Mouse (Mus musculus): ENCODE measurements around the gene Usp54. TPM values are rescaled to one million over a fixed set of nuclear protein-coding genes. Genes with fewer than 3 reads are reported as not detected.

The Usp54 gene
- total and polyA plus RNA-seq, 2 experiments from 2014 or later = 2.8 to 29.8 TPM

GRCm38 (mm10) chr14:20621903-20622302 lies 19.0 kb downstream of the Usp54 start:
- H3K4me1 ChIP-seq (ENCODE audit: control insufficient read depth, insufficient read depth) = 0 out of 2 replicates have a peak, but pooled peaks cover 5% of the 10 kb centered on the region
- DNase-seq (ENCODE audit: low spot score) (no peak), ATAC-seq (ENCODE audit: insufficient read depth, low read depth) (no peak)
- H3K9ac ChIP-seq (replicated peaks; ENCODE audit: low read depth, low read length) = no peak overlapping the region
- H3K9me3 ChIP-seq (replicated peaks; ENCODE audit: control insufficient read depth, low read length) = no peaks in the 10 kb centered on the region
- no peaks in the 10 kb centered on the region for H3K36me3 ChIP-seq (replicated peaks; ENCODE audit: control insufficient read depth, insufficient read depth, low read length)
- H3K27me3 ChIP-seq (ENCODE audit: control insufficient read depth, insufficient read depth, low read length) = no peaks in the 10 kb centered on the region
- H3K4me2 ChIP-seq (ENCODE audit: low read depth, low read length) = no peak overlapping the region
- whole genome bisulfite sequencing = 81% methylated on average over 2 of the region's 2 CpGs
- H3K4me3 ChIP-seq (ENCODE audit: low read depth, low read length) = no peak overlapping the region
- no peak overlapping the region for H3K27ac ChIP-seq (ENCODE audit: low read depth)
- no peak for TF ChIP-seq CTCF (IDR thresholded peaks at IDR 0.05; ENCODE audit: low read depth)
- no peak for TF ChIP-seq EP300 (IDR thresholded peaks at IDR 0.05; ENCODE audit: low read depth)

GRCm38 (mm10) chr14:20619131-20619530 lies 21.7 kb downstream of the Usp54 start:
- 0 out of 2 replicates have a peak overlapping the region, but pooled peaks have one; percentile 15 for H3K27ac ChIP-seq (ENCODE audit: low read depth)
- H3K4me3 ChIP-seq (ENCODE audit: low read depth, low read length) = no peak overlapping the region
- no peak for TF ChIP-seq EP300 (IDR thresholded peaks at IDR 0.05; ENCODE audit: low read depth)
- no peak for TF ChIP-seq CTCF (IDR thresholded peaks at IDR 0.05; ENCODE audit: low read depth)
- no peaks in the 10 kb centered on the region for H3K36me3 ChIP-seq (replicated peaks; ENCODE audit: control insufficient read depth, insufficient read depth, low read length)
- no peak for ATAC-seq (ENCODE audit: insufficient read depth, low read depth)
- DNase-seq (ENCODE audit: low spot score) = no peak
- H3K9ac ChIP-seq (replicated peaks; ENCODE audit: low read depth, low read length) = no peak overlapping the region
- H3K4me1 ChIP-seq (ENCODE audit: control insufficient read depth, insufficient read depth) = 0 out of 2 replicates have a peak, but pooled peaks cover 14% of the 10 kb centered on the region
- H3K9me3 ChIP-seq (replicated peaks; ENCODE audit: control insufficient read depth, low read length) = no peaks in the 10 kb centered on the region
- no peaks in the 10 kb centered on the region for H3K27me3 ChIP-seq (ENCODE audit: control insufficient read depth, insufficient read depth, low read length)
- no peak overlapping the region for H3K4me2 ChIP-seq (ENCODE audit: low read depth, low read length)

GRCm38 (mm10) chr14:20618211-20618610 lies 22.7 kb downstream of the Usp54 start:
- H3K27me3 ChIP-seq (ENCODE audit: control insufficient read depth, insufficient read depth, low read length) = no peaks in the 10 kb centered on the region
- H3K4me2 ChIP-seq (ENCODE audit: low read depth, low read length) = no peak overlapping the region
- H3K9me3 ChIP-seq (replicated peaks; ENCODE audit: control insufficient read depth, low read length) = no peaks in the 10 kb centered on the region
- 42% methylated on average over 5 of the region's 5 CpGs for WGBS
- ATAC-seq (ENCODE audit: insufficient read depth, low read depth) = 0 out of 2 replicates have a peak, but pooled peaks have one; percentile 44
- H3K9ac ChIP-seq (replicated peaks; ENCODE audit: low read depth, low read length) = no peak overlapping the region
- H3K4me1 ChIP-seq (ENCODE audit: control insufficient read depth, insufficient read depth) = 0 out of 2 replicates have a peak, but pooled peaks cover 14% of the 10 kb centered on the region
- no peak for DNase-seq (ENCODE audit: low spot score)
- TF ChIP-seq EP300 (IDR thresholded peaks at IDR 0.05; ENCODE audit: low read depth) (no peak), CTCF (IDR thresholded peaks at IDR 0.05; ENCODE audit: low read depth) (no peak)
- H3K27ac ChIP-seq (ENCODE audit: low read depth) = peak overlapping the region; percentile 53
- H3K4me3 ChIP-seq (ENCODE audit: low read depth, low read length) = no peak overlapping the region
- no peaks in the 10 kb centered on the region for H3K36me3 ChIP-seq (replicated peaks; ENCODE audit: control insufficient read depth, insufficient read depth, low read length)

GRCm38 (mm10) chr14:20616421-20616820 lies 24.4 kb downstream of the Usp54 start:
- Histone ChIP-seq H3K9me3 (replicated peaks; ENCODE audit: control insufficient read depth, low read length) (no peaks in the 10 kb centered on the region), H3K27me3 (ENCODE audit: control insufficient read depth, insufficient read depth, low read length) (no peaks in the 10 kb centered on the region), H3K4me2 (ENCODE audit: low read depth, low read length) (0 out of 2 replicates have a peak overlapping the region, but pooled peaks have one; percentile 14), H3K9ac (replicated peaks; ENCODE audit: low read depth, low read length) (no peak overlapping the region), H3K4me1 (ENCODE audit: control insufficient read depth, insufficient read depth) (0 out of 2 replicates have a peak, but pooled peaks cover 14% of the 10 kb centered on the region), H3K36me3 (replicated peaks; ENCODE audit: control insufficient read depth, insufficient read depth, low read length) (no peaks in the 10 kb centered on the region), H3K27ac (ENCODE audit: low read depth) (0 out of 2 replicates have a peak overlapping the region, but pooled peaks have one; percentile 16), H3K4me3 (ENCODE audit: low read depth, low read length) (no peak overlapping the region)
- TF ChIP-seq EP300 (IDR thresholded peaks at IDR 0.05; ENCODE audit: low read depth) (no peak), CTCF (IDR thresholded peaks at IDR 0.05; ENCODE audit: low read depth) (no peak)
- peak; percentile 53 for DNase-seq (ENCODE audit: low spot score)
- 12% methylated on average over 2 of the region's 2 CpGs for WGBS
- no peak for ATAC-seq (ENCODE audit: insufficient read depth, low read depth)

- Histone ChIP-seq H3K27me3 (ENCODE audit: control insufficient read depth, insufficient read depth, low read length) (no peaks in the 10 kb centered on the region), H3K4me3 (ENCODE audit: low read depth, low read length) (no peak overlapping the region), H3K4me2 (ENCODE audit: low read depth, low read length) (no peak overlapping the region), H3K9me3 (replicated peaks; ENCODE audit: control insufficient read depth, low read length) (no peaks in the 10 kb centered on the region), H3K9ac (replicated peaks; ENCODE audit: low read depth, low read length) (no peak overlapping the region), H3K36me3 (replicated peaks; ENCODE audit: control insufficient read depth, insufficient read depth, low read length) (no peaks in the 10 kb centered on the region), H3K4me1 (ENCODE audit: control insufficient read depth, insufficient read depth) (0 out of 2 replicates have a peak, but pooled peaks cover 14% of the 10 kb centered on the region), H3K27ac (ENCODE audit: low read depth) (no peak overlapping the region)
- no peak for ATAC-seq (ENCODE audit: insufficient read depth, low read depth)
- WGBS = 90% methylated on average over 2 of the region's 2 CpGs
- no peak for DNase-seq (ENCODE audit: low spot score)
- TF ChIP-seq CTCF (IDR thresholded peaks at IDR 0.05; ENCODE audit: low read depth) = no peak
- no peak for TF ChIP-seq EP300 (IDR thresholded peaks at IDR 0.05; ENCODE audit: low read depth)
These were observed 25.8 kb downstream of the Usp54 start for GRCm38 (mm10) chr14:20615075-20615474.

- TF ChIP-seq EP300 (IDR thresholded peaks at IDR 0.05; ENCODE audit: low read depth) = no peak
- TF ChIP-seq CTCF (IDR thresholded peaks at IDR 0.05; ENCODE audit: low read depth) = no peak
- H3K27me3 ChIP-seq (ENCODE audit: control insufficient read depth, insufficient read depth, low read length) = no peaks in the 10 kb centered on the region
These were observed 28.0 kb downstream of the Usp54 start for GRCm38 (mm10) chr14:20612820-20613219.

More at GRCm38 (mm10) chr14:20612820-20613219, 28.0 kb downstream of the Usp54 start:
- Histone ChIP-seq H3K9ac (replicated peaks; ENCODE audit: low read depth, low read length) (no peak overlapping the region), H3K9me3 (replicated peaks; ENCODE audit: control insufficient read depth, low read length) (no peaks in the 10 kb centered on the region), H3K36me3 (replicated peaks; ENCODE audit: control insufficient read depth, insufficient read depth, low read length) (no peaks in the 10 kb centered on the region), H3K4me3 (ENCODE audit: low read depth, low read length) (no peak overlapping the region), H3K4me2 (ENCODE audit: low read depth, low read length) (no peak overlapping the region), H3K27ac (ENCODE audit: low read depth) (no peak overlapping the region), H3K4me1 (ENCODE audit: control insufficient read depth, insufficient read depth) (peaks cover 27% of the 10 kb centered on the region)
- no peak for DNase-seq (ENCODE audit: low spot score)
- ATAC-seq (ENCODE audit: insufficient read depth, low read depth) = no peak
- 97% methylated on average over 1 of the region's 1 CpGs for WGBS
